Mouse (Mus musculus) cerebellum, adult 2 months (tissue): ENCODE data around the gene Shc3.

Experiments
- CTCF ChIP-seq: fragments of 200-500 bp; IDR thresholded peaks from 2 replicates; pipeline ENCODE4 v1.5.1; 2011; ENCODE audit warnings: low read depth, mild to moderate bottlenecking, control low read depth, low read length, moderate library complexity, borderline replicate concordance; ENCODE audit not compliant: insufficient read depth
- POLR2A ChIP-seq: fragments of 200-500 bp; IDR thresholded peaks from 2 replicates; pipeline ENCODE4 v1.6.1; 2011; ENCODE audit warnings: low read length, control low read depth, borderline replicate concordance; ENCODE audit not compliant: insufficient read depth

GRCm38 (mm10) chr13:51523311-51523710 lies 45.9 kb downstream of the Shc3 start:
- TF ChIP-seq CTCF, result no peak
- TF ChIP-seq POLR2A, result no peak
